Mouse (Mus musculus): ENCODE data around the gene Hist1h4a. TPM values are rescaled to one million over a fixed set of nuclear protein-coding genes. Genes with fewer than 3 reads are reported as not detected.
"Not testable (repeated sequence)": the region's sequence is repeated elsewhere in the genome, so short reads cannot be mapped to it uniquely, and the experiment has no call there.

The Hist1h4a gene
- polyA plus RNA-seq, 1 experiment, result 3.5 TPM

DNA sequence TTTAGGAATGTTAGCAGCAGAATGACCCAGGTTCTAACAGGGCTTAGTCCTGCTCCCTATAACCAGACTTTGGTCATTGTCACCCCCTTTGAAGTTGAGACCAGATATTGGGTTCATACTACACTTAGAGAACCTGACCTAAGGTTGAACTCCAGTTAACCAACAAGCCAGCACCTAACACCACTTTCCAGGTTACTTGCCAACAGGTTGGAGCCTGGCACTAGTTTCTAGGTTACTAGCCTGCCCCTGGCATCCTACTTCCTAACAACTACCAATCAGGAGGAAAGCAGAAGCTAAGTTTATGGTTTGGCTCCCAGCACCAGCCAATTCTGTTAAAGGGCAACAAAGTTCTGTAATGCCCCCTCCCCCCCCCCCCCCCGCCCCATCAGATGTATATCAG, 35.8 kb downstream of the Hist1h4a start:
- WGBS, result 22% methylated on average over 1 of the region's 1 CpGs
- TF ChIP-seq CTCF (IDR thresholded peaks at IDR 0.05; ENCODE audit: borderline replicate concordance, insufficient read depth, low read depth, low read length), result no peak
- TF ChIP-seq POLR2A (IDR thresholded peaks at IDR 0.05; ENCODE audit: borderline replicate concordance, insufficient read depth, low read length), result no peak
- no peak for DNase-seq
- no peak overlapping the region for H3K27ac ChIP-seq (ENCODE audit: insufficient read depth, low read length)
- H3K4me3 ChIP-seq (replicated peaks; ENCODE audit: insufficient read depth, low read depth, low read length), result no peak overlapping the region
- no peaks in the 10 kb centered on the region for H3K27me3 ChIP-seq (ENCODE audit: control insufficient read depth, insufficient read depth, low read length)
- H3K4me1 ChIP-seq (ENCODE audit: control insufficient read depth, insufficient read depth, low read length), result no peaks in the 10 kb centered on the region

DNA sequence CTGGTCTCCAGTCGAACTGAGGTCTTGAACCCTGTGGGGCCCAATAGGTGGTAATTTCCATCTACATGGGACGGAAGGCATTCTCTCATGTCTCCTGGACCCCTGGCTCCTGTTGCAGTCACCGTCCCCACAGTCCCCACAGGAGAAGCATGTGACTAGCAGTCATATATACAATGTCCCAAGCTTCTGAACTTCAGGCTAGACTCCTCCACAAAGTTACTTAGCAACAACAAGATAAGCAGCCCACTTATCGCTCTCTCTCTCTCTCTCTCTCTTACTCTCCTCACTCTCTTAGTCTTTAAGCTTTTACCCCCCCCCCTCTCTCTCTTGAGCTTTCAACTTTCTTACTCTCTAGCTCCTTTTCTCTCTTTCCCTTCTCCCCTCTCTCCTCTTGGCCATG, 36.8 kb downstream of the Hist1h4a start:
- DNase-seq, result no peak
- WGBS, result 83% methylated on average over 4 of the region's 4 CpGs

DNA sequence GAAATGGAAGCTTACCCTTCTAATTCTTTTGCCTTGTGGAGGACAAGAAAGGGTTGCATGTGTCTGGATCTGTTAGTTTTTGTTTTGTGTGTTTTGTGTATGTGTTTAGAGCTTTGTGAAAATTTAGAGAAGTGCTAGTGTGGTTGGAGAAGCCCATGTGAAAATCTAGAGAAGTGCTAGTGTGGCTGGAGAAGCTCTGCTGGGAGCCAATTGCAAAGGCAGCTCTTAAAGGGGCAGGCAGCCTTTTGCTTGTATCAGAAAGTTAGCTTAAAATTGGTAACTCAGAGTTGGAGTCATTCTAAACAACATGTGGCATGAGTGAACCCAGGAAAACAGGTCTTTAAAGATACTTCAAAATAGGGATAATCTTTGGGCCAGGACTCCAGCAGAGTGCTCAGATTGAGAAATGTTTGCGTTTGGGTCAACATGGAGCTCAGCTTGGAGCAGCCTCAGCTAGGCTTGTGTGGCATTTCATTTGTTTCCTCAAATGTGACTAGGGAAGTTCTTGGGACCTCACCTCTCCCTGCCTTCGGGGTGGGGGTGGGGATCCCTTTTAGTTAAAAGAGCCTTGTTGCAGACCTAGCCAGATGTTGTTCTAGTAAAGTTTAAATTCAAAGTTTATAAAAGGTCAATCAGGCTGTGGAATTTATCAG, 43.3 kb downstream of the Hist1h4a start:
- WGBS, result 23% methylated on average over 2 of the region's 2 CpGs
- not testable (repeated sequence) for DNase-seq; H3K27me3 ChIP-seq (ENCODE audit: control insufficient read depth, insufficient read depth, low read length); H3K4me3 ChIP-seq (replicated peaks; ENCODE audit: insufficient read depth, low read depth, low read length); H3K27ac ChIP-seq (ENCODE audit: insufficient read depth, low read length); H3K4me1 ChIP-seq (ENCODE audit: control insufficient read depth, insufficient read depth, low read length)

More for the DNA sequence above, 36.8 kb downstream of the Hist1h4a start:
- TF ChIP-seq CTCF (IDR thresholded peaks at IDR 0.05; ENCODE audit: borderline replicate concordance, insufficient read depth, low read depth, low read length) (no peak), POLR2A (IDR thresholded peaks at IDR 0.05; ENCODE audit: borderline replicate concordance, insufficient read depth, low read length) (no peak)
- no peak overlapping the region for H3K27ac ChIP-seq (ENCODE audit: insufficient read depth, low read length)
- H3K4me1 ChIP-seq (ENCODE audit: control insufficient read depth, insufficient read depth, low read length), result no peaks in the 10 kb centered on the region
- no peak overlapping the region for H3K4me3 ChIP-seq (replicated peaks; ENCODE audit: insufficient read depth, low read depth, low read length)
- no peaks in the 10 kb centered on the region for H3K27me3 ChIP-seq (ENCODE audit: control insufficient read depth, insufficient read depth, low read length)

DNA sequence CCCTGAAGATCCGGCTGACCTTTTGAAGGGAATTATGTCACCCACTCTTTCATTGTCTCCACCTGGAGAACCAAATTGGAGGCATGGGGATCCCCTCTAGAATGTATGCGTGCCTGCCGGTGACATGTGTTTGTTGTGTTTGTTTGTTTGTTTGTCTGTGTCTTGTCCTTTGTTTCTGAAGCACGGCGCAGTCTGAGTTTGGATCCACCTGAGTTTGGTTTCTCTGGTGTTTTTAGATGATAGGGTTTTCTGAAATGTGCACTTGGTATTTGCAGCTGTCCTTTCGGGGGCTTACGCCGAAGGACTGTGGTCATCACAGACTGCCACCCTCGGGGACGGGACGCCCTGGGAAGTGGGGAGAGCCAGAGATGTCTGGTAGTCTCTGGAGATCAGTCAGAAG, 43.9 kb downstream of the Hist1h4a start:
- no peaks in the 10 kb centered on the region for H3K4me1 ChIP-seq (ENCODE audit: control insufficient read depth, insufficient read depth, low read length)
- no peaks in the 10 kb centered on the region for H3K27me3 ChIP-seq (ENCODE audit: control insufficient read depth, insufficient read depth, low read length)
- no peak for TF ChIP-seq POLR2A (IDR thresholded peaks at IDR 0.05; ENCODE audit: borderline replicate concordance, insufficient read depth, low read length)
- TF ChIP-seq CTCF (IDR thresholded peaks at IDR 0.05; ENCODE audit: borderline replicate concordance, insufficient read depth, low read depth, low read length), result no peak
- no peak for DNase-seq
- H3K27ac ChIP-seq (ENCODE audit: insufficient read depth, low read length), result no peak overlapping the region
- H3K4me3 ChIP-seq (replicated peaks; ENCODE audit: insufficient read depth, low read depth, low read length), result no peak overlapping the region
- 59% methylated on average over 11 of the region's 11 CpGs for WGBS

DNA sequence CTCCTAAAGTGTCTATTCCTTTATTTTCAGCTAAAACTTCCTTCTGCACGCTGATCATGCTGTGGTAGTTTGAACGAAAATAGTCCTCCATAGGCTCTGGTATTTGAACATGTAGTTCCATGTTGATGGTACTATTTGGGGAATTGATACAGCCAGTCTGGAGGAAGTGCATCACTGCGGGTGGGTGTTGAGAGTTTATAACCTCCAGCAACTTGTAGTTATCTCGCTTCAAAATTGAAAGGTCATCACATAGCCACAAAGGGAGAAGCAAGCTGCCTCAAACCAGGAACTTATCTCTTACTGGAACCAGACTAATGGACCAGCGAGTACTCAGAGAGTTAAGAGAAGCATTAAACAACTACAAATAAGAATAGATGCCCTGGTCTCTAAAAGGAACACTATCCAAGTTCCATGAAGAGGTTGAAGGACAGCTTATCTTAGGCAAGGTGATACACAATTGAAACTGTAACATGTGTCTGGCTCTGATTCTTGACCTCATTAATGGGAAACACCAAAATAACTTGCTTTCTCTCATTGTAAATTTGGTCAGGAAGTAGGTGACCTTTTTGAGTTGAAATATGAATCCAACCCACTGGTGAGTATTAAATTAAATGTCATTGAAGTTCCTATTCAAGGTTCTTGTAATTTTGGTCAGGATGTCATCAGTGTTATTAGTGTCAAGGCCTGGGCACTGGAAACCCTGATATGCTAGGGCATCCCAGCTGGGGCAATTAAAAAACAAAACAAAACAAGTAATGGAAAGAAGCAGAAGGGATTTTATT, 44.6 kb downstream of the Hist1h4a start:
- Histone ChIP-seq H3K4me1 (ENCODE audit: control insufficient read depth, insufficient read depth, low read length) (no peaks in the 10 kb centered on the region), H3K4me3 (replicated peaks; ENCODE audit: insufficient read depth, low read depth, low read length) (no peak overlapping the region), H3K27me3 (ENCODE audit: control insufficient read depth, insufficient read depth, low read length) (no peaks in the 10 kb centered on the region), H3K27ac (ENCODE audit: insufficient read depth, low read length) (no peak overlapping the region)
- no peak for DNase-seq
- TF ChIP-seq POLR2A (IDR thresholded peaks at IDR 0.05; ENCODE audit: borderline replicate concordance, insufficient read depth, low read length) (no peak), CTCF (IDR thresholded peaks at IDR 0.05; ENCODE audit: borderline replicate concordance, insufficient read depth, low read depth, low read length) (no peak)
- 82% methylated on average over 5 of the region's 5 CpGs for WGBS

Other genes with a start within 250 kb of the Hist1h4a start
- gene Hist1h4h, start 230.2 kb downstream of the Hist1h4a start, polyA plus RNA-seq (2012; rRNA removed), result 33.0 and 35.8 TPM in 2 replicates
- gene Hist1h2af, start 227.3 kb downstream of the Hist1h4a start, polyA plus RNA-seq (2012; rRNA removed), result 0.60 and 2.4 TPM in 2 replicates
- gene Hist1h3g, start 225.8 kb downstream of the Hist1h4a start, polyA plus RNA-seq (2012; rRNA removed), result 0.29 TPM in 1 of 2 replicates, not detected in the other
- gene Hist1h2bh, start 217.8 kb downstream of the Hist1h4a start, polyA plus RNA-seq (2012; rRNA removed), result 0.33 and 0.34 TPM in 2 replicates
- 0.32 and 0.33 TPM in 2 replicates for gene Hist1h3f, start 217.2 kb downstream of the Hist1h4a start, polyA plus RNA-seq (2012; rRNA removed)
- gene Hist1h4f, start 209.6 kb downstream of the Hist1h4a start, polyA plus RNA-seq (2012; rRNA removed), result 4.7 and 7.0 TPM in 2 replicates
- 0.05 and 0.14 TPM in 2 replicates for gene Hist1h1d, start 208.0 kb downstream of the Hist1h4a start, polyA plus RNA-seq (2012; rRNA removed)
- gene Hist1h3e, start 198.9 kb downstream of the Hist1h4a start, polyA plus RNA-seq (2012; rRNA removed), result 1.5 and 3.2 TPM in 2 replicates
- 0.33 and 0.60 TPM in 2 replicates for gene Hist1h2ae, start 190.0 kb downstream of the Hist1h4a start, polyA plus RNA-seq (2012; rRNA removed)
- 7.3 and 9.3 TPM in 2 replicates for gene Hist1h2bg, start 189.8 kb downstream of the Hist1h4a start, polyA plus RNA-seq (2012; rRNA removed)
- 0.65 and 0.98 TPM in 2 replicates for gene Hist1h2bf, start 187.0 kb downstream of the Hist1h4a start, polyA plus RNA-seq (2012; rRNA removed)
- gene Hist1h2ad, start 186.8 kb downstream of the Hist1h4a start, polyA plus RNA-seq (2012; rRNA removed), result 1.2 and 1.9 TPM in 2 replicates
- 2.0 and 2.8 TPM in 2 replicates for gene Hist1h3d, start 185.5 kb downstream of the Hist1h4a start, polyA plus RNA-seq (2012; rRNA removed)
- gene Hist1h4d, start 179.6 kb downstream of the Hist1h4a start, polyA plus RNA-seq (2012; rRNA removed), result 5.8 and 8.0 TPM in 2 replicates
- gene Hist1h2be, start 140.1 kb downstream of the Hist1h4a start, polyA plus RNA-seq (2012; rRNA removed), result 4.2 and 5.5 TPM in 2 replicates
- gene Hist1h1e, start 138.7 kb downstream of the Hist1h4a start, polyA plus RNA-seq (2012; rRNA removed), result 4.1 and 6.1 TPM in 2 replicates
- 0.85 and 1.1 TPM in 2 replicates for gene Hist1h2ac, start 77.3 kb downstream of the Hist1h4a start, polyA plus RNA-seq (2012; rRNA removed)
- 109 and 119 TPM in 2 replicates for gene Hist1h2bc, start 77.0 kb downstream of the Hist1h4a start, polyA plus RNA-seq (2012; rRNA removed)
- not detected in 2 replicates for gene Hist1h1t, start 65.4 kb downstream of the Hist1h4a start, polyA plus RNA-seq (2012; rRNA removed)
- gene Hist1h4c, start 62.8 kb downstream of the Hist1h4a start, polyA plus RNA-seq (2012; rRNA removed), result 5.8 and 9.1 TPM in 2 replicates
- 6.2 and 7.1 TPM in 2 replicates for gene Hfe, start 50.4 kb downstream of the Hist1h4a start, polyA plus RNA-seq (2012; rRNA removed)
- 34.6 and 42.8 TPM in 2 replicates for gene Hist1h1c, start 22.4 kb downstream of the Hist1h4a start, polyA plus RNA-seq (2012; rRNA removed)
- gene Hist1h3c, start 15.6 kb downstream of the Hist1h4a start, polyA plus RNA-seq (2012; rRNA removed), result 0.23 and 0.30 TPM in 2 replicates
- gene Hist1h2bb, start 14.5 kb downstream of the Hist1h4a start, polyA plus RNA-seq (2012; rRNA removed), result 0.56 and 0.97 TPM in 2 replicates
- gene Hist1h2ab, start 10.1 kb downstream of the Hist1h4a start, polyA plus RNA-seq (2012; rRNA removed), result 1.1 TPM in 1 of 2 replicates, not detected in the other
- 0.40 TPM in 1 of 2 replicates, not detected in the other for gene Hist1h3b, start 9.0 kb downstream of the Hist1h4a start, polyA plus RNA-seq (2012; rRNA removed)
- 4.8 and 5.4 TPM in 2 replicates for gene Hist1h4b, start 4.2 kb downstream of the Hist1h4a start, polyA plus RNA-seq (2012; rRNA removed)
- gene Hist1h3a, start 1.2 kb upstream of the Hist1h4a start, polyA plus RNA-seq (2012; rRNA removed), result 0.43 and 1.2 TPM in 2 replicates
- 0.52 TPM in 1 of 2 replicates, not detected in the other for gene Hist1h1a, start 2.4 kb upstream of the Hist1h4a start, polyA plus RNA-seq (2012; rRNA removed)
- gene Trim38, start 8.7 kb upstream of the Hist1h4a start, polyA plus RNA-seq (2012; rRNA removed), result 0.08 and 0.10 TPM in 2 replicates
- gene Slc17a2, start 45.8 kb upstream of the Hist1h4a start, polyA plus RNA-seq (2012; rRNA removed), result not detected in 2 replicates
- 0.02 TPM in 1 of 2 replicates, not detected in the other for gene Slc17a3, start 78.2 kb upstream of the Hist1h4a start, polyA plus RNA-seq (2012; rRNA removed)
- gene Slc17a1, start 106.5 kb upstream of the Hist1h4a start, polyA plus RNA-seq (2012; rRNA removed), result not detected in 2 replicates
- not detected in 2 replicates for gene Slc17a4, start 153.8 kb upstream of the Hist1h4a start, polyA plus RNA-seq (2012; rRNA removed)
- gene Hist1h2ba, start 172.9 kb upstream of the Hist1h4a start, polyA plus RNA-seq (2012; rRNA removed), result not detected in 2 replicates
- not detected in 2 replicates for gene Hist1h2aa, start 173.2 kb upstream of the Hist1h4a start, polyA plus RNA-seq (2012; rRNA removed)
- 0.11 and 0.21 TPM in 2 replicates for gene Scgn, start 230.0 kb upstream of the Hist1h4a start, polyA plus RNA-seq (2012; rRNA removed)